Mouse (Mus musculus): ENCODE data around the gene Elof1. TPM values are rescaled to one million over a fixed set of nuclear protein-coding genes. Genes with fewer than 3 reads are reported as not detected.
"Not testable (repeated sequence)": the region's sequence is repeated elsewhere in the genome, so short reads cannot be mapped to it uniquely, and the experiment has no call there.

Gene Elof1
- total and polyA plus RNA-seq, 3 experiments: 66.7 to 98.4 (median 88.3) TPM

DNA sequence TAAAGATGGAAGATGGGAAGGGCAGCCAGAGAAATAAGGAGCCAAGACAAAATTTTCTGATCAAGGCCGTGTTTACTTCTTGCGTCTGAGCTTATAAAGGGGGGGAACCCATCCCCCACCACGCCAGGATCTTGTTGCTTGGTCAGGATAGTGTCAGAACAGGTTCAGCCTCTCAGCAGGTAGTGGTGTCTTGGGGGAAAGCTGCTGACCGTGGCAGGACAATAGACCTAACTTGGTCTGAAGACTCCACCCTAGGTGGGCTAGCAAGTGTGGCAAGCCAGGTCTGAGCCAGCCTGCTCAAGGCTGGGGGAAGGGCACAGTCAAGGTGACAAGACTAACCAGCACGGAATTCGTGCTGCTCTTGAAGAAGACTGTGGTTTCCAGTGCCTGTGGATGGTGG lies 44.3 kb upstream of the Elof1 start:
- peaks cover 54% of the 10 kb centered on the region for H3K4me1 ChIP-seq (ENCODE audit: insufficient read depth, low read depth, low read length)
- H3K36me3 ChIP-seq (replicated peaks): peaks cover 16% of the 10 kb centered on the region
- DNase-seq (ENCODE audit: low spot score) (no peak), ATAC-seq (ENCODE audit: extremely low read depth, insufficient number of reproducible peaks, low FRiP score, poor library complexity, severe bottlenecking) (no peak)
- H3K27me3 ChIP-seq (ENCODE audit: insufficient read depth, low read length): peaks cover 8% of the 10 kb centered on the region
- no peak overlapping the region for H3K4me3 ChIP-seq (ENCODE audit: low read depth, low read length)
- TF ChIP-seq CTCF (IDR thresholded peaks at IDR 0.05; ENCODE audit: low read depth, low read length): no peak
- TF ChIP-seq POLR2AphosphoS5 (IDR thresholded peaks at IDR 0.05; ENCODE audit: insufficient replicate concordance, low read depth, low read length): no peak
- no peak for TF ChIP-seq TAL1 (conservative IDR thresholded peaks at IDR 0.05; ENCODE audit: low read depth, low read length)
- TF ChIP-seq GATA1 (IDR thresholded peaks at IDR 0.05; ENCODE audit: borderline replicate concordance, low read length): no peak
- no peak for TF ChIP-seq GATA2 (IDR thresholded peaks at IDR 0.05; ENCODE audit: borderline replicate concordance, low read depth, low read length)
- no peaks in the 10 kb centered on the region for H3K9me3 ChIP-seq (replicated peaks)

- DNase-seq (ENCODE audit: low spot score) (no peak), ATAC-seq (ENCODE audit: extremely low read depth, insufficient number of reproducible peaks, low FRiP score, poor library complexity, severe bottlenecking) (no peak)
- TF ChIP-seq GATA1 (IDR thresholded peaks at IDR 0.05; ENCODE audit: borderline replicate concordance, low read length) (no peak), GATA2 (IDR thresholded peaks at IDR 0.05; ENCODE audit: borderline replicate concordance, low read depth, low read length) (no peak), CTCF (IDR thresholded peaks at IDR 0.05; ENCODE audit: low read depth, low read length) (no peak), POLR2AphosphoS5 (IDR thresholded peaks at IDR 0.05; ENCODE audit: insufficient replicate concordance, low read depth, low read length) (no peak), TAL1 (conservative IDR thresholded peaks at IDR 0.05; ENCODE audit: low read depth, low read length) (no peak)
- Histone ChIP-seq H3K36me3 (replicated peaks) (peaks cover 16% of the 10 kb centered on the region), H3K27me3 (ENCODE audit: insufficient read depth, low read length) (peaks cover 3% of the 10 kb centered on the region; the same call in 1 of the 2 replicates), H3K4me1 (ENCODE audit: insufficient read depth, low read depth, low read length) (peaks cover 46% of the 10 kb centered on the region), H3K4me3 (ENCODE audit: low read depth, low read length) (peak overlapping the region; percentile 89), H3K9me3 (replicated peaks) (0 out of 2 replicates have a peak, but pooled peaks cover 3% of the 10 kb centered on the region)
These were observed 40.7 kb upstream of the Elof1 start for GRCm38 (mm10) chr9:22157516-22158265.

- ATAC-seq (ENCODE audit: extremely low read depth, insufficient number of reproducible peaks, low FRiP score, poor library complexity, severe bottlenecking) (peak; percentile 97), DNase-seq (ENCODE audit: low spot score) (peak; percentile 94)
- Histone ChIP-seq H3K4me1 (ENCODE audit: insufficient read depth, low read depth, low read length) (peaks cover 41% of the 10 kb centered on the region), H3K27me3 (ENCODE audit: insufficient read depth, low read length) (peaks cover 8% of the 10 kb centered on the region; the same call in 1 of the 2 replicates), H3K9me3 (replicated peaks) (0 out of 2 replicates have a peak, but pooled peaks cover 3% of the 10 kb centered on the region), H3K4me3 (ENCODE audit: low read depth, low read length) (peak within 1 kb of the TSS; percentile 89), H3K36me3 (replicated peaks) (peaks cover 16% of the 10 kb centered on the region)
- TF ChIP-seq TAL1 (conservative IDR thresholded peaks at IDR 0.05; ENCODE audit: low read depth, low read length) (no peak), GATA2 (IDR thresholded peaks at IDR 0.05; ENCODE audit: borderline replicate concordance, low read depth, low read length) (no peak), CTCF (IDR thresholded peaks at IDR 0.05; ENCODE audit: low read depth, low read length) (no peak), POLR2AphosphoS5 (IDR thresholded peaks at IDR 0.05; ENCODE audit: insufficient replicate concordance, low read depth, low read length) (no peak), GATA1 (IDR thresholded peaks at IDR 0.05; ENCODE audit: borderline replicate concordance, low read length) (no peak)
These were observed 39.7 kb upstream of the Elof1 start, which contains the start of gene Pigyl for GRCm38 (mm10) chr9:22156497-22157245. Gene Pigyl (plus strand): TSS chr9:22156846.

DNA sequence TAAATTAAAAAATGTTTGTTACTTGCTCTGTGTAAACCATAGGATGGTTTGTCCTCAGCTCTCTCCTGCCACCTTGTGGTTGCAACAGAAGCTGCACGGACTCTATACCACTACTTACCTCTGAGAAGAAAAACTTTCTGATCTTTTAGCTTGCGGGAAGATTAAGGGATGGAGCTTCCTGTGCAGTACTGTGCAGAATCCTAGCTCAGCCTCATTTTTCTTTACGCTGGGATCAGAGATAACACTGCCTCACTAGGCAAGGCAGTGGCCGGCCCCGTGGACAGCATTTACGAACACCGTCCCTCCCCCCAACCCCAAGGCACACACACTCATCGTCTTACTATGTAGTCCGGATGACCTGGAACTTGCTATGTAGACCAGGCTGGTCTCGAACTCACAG lies 38.6 kb upstream of the Elof1 start:
- DNase-seq (ENCODE audit: low spot score) (no peak), ATAC-seq (ENCODE audit: extremely low read depth, insufficient number of reproducible peaks, low FRiP score, poor library complexity, severe bottlenecking) (0 out of 2 replicates have a peak, but pooled peaks have one; percentile 31)
- H3K36me3 ChIP-seq (replicated peaks): peaks cover 16% of the 10 kb centered on the region
- TF ChIP-seq TAL1 (conservative IDR thresholded peaks at IDR 0.05; ENCODE audit: low read depth, low read length) (no peak), GATA1 (IDR thresholded peaks at IDR 0.05; ENCODE audit: borderline replicate concordance, low read length) (no peak), GATA2 (IDR thresholded peaks at IDR 0.05; ENCODE audit: borderline replicate concordance, low read depth, low read length) (no peak), POLR2AphosphoS5 (IDR thresholded peaks at IDR 0.05; ENCODE audit: insufficient replicate concordance, low read depth, low read length) (no peak), CTCF (IDR thresholded peaks at IDR 0.05; ENCODE audit: low read depth, low read length) (peak; percentile 64)
- no peak overlapping the region; the same call in 1 of the 2 replicates for H3K4me3 ChIP-seq (ENCODE audit: low read depth, low read length)
- H3K9me3 ChIP-seq (replicated peaks): 0 out of 2 replicates have a peak, but pooled peaks cover 3% of the 10 kb centered on the region
- peaks cover 31% of the 10 kb centered on the region for H3K4me1 ChIP-seq (ENCODE audit: insufficient read depth, low read depth, low read length)
- peaks cover 8% of the 10 kb centered on the region; the same call in 1 of the 2 replicates for H3K27me3 ChIP-seq (ENCODE audit: insufficient read depth, low read length)

DNA sequence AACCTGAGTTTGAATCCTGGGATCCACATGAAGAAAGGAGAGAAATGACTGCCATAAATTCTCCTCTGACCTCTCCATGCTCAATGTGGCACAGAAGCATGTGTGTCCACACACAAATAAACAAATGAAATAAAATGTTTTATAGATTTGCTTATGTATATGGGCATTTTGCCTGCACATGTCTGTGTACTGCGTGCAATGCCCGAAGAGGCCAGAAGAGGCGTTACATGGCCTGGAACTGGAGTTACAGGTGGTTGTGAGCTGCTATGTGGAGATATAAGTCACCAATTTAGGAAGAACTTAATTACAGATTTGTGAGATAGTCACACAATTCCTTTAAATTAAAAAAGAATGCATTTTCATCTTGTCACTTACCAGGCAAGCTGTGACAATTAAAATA lies 36.8 kb upstream of the Elof1 start:
- Histone ChIP-seq H3K36me3 (replicated peaks) (peaks cover 14% of the 10 kb centered on the region), H3K4me1 (ENCODE audit: insufficient read depth, low read depth, low read length) (peaks cover 45% of the 10 kb centered on the region), H3K27me3 (ENCODE audit: insufficient read depth, low read length) (peaks cover 8% of the 10 kb centered on the region; the same call in 1 of the 2 replicates), H3K4me3 (ENCODE audit: low read depth, low read length) (no peak overlapping the region), H3K9me3 (replicated peaks) (0 out of 2 replicates have a peak, but pooled peaks cover 3% of the 10 kb centered on the region)
- ATAC-seq (ENCODE audit: extremely low read depth, insufficient number of reproducible peaks, low FRiP score, poor library complexity, severe bottlenecking): no peak
- DNase-seq (ENCODE audit: low spot score): no peak
- TF ChIP-seq CTCF (IDR thresholded peaks at IDR 0.05; ENCODE audit: low read depth, low read length) (no peak), GATA1 (IDR thresholded peaks at IDR 0.05; ENCODE audit: borderline replicate concordance, low read length) (no peak), TAL1 (conservative IDR thresholded peaks at IDR 0.05; ENCODE audit: low read depth, low read length) (no peak)

DNA sequence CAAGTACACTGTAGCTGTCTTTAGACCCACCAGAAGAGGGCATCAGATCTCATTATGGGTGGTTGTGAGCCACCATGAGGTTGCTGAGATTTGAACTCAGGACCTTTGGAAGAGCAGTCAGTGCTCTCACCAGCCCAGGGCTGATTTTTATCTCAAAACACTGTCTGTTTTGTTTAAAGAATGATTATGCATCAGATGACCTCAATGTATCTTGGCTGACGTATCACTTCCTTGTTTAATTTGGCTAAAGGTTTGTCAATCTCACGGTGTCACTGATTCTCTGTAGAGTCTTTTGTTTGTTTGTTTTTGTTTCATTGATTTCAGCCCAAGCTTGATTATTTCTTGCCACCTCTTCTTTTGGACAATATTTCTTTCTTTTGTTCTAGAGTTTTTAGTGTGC lies 34.0 kb upstream of the Elof1 start:
- DNase-seq (ENCODE audit: low spot score): no peak
- TF ChIP-seq GATA2 (IDR thresholded peaks at IDR 0.05; ENCODE audit: borderline replicate concordance, low read depth, low read length) (no peak), GATA1 (IDR thresholded peaks at IDR 0.05; ENCODE audit: borderline replicate concordance, low read length) (no peak), TAL1 (conservative IDR thresholded peaks at IDR 0.05; ENCODE audit: low read depth, low read length) (no peak), CTCF (IDR thresholded peaks at IDR 0.05; ENCODE audit: low read depth, low read length) (no peak), POLR2AphosphoS5 (IDR thresholded peaks at IDR 0.05; ENCODE audit: insufficient replicate concordance, low read depth, low read length) (no peak)
- Histone ChIP-seq H3K27me3 (ENCODE audit: insufficient read depth, low read length) (peaks cover 8% of the 10 kb centered on the region; the same call in 1 of the 2 replicates), H3K4me1 (ENCODE audit: insufficient read depth, low read depth, low read length) (peaks cover 25% of the 10 kb centered on the region), H3K9me3 (replicated peaks) (0 out of 2 replicates have a peak, but pooled peaks cover 3% of the 10 kb centered on the region), H3K4me3 (ENCODE audit: low read depth, low read length) (no peak overlapping the region), H3K36me3 (replicated peaks) (no peaks in the 10 kb centered on the region)
- no peak for ATAC-seq (ENCODE audit: extremely low read depth, insufficient number of reproducible peaks, low FRiP score, poor library complexity, severe bottlenecking)

DNA sequence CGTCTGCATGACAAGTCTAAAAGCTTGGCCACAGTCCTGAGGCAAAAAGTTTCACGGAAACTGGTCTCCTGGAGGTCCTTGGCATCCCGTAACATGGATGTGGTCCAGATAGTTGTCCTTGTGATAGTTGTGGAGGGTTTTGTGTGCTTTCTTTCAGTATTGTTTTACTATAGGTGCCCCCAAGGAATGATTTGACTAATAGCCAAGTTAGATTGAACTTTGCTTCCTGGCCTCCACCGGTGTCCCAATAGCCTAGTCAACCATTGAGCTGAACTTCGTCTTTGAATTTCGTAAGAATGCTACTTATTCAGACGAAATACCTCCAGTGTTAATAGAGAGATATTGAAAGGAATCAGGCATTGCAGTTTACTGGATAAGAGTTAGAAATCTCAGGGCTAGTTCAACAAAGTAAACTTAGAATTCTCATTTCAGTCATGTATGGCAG lies 33.3 kb upstream of the Elof1 start:
- H3K4me3 ChIP-seq (ENCODE audit: low read depth, low read length): peak overlapping the region; percentile 49; the same call in 1 of the 2 replicates

More for the DNA sequence above, 33.3 kb upstream of the Elof1 start:
- DNase-seq (ENCODE audit: low spot score); H3K36me3 ChIP-seq (replicated peaks); H3K27me3 ChIP-seq (ENCODE audit: insufficient read depth, low read length); H3K9me3 ChIP-seq (replicated peaks); ATAC-seq (ENCODE audit: extremely low read depth, insufficient number of reproducible peaks, low FRiP score, poor library complexity, severe bottlenecking): not testable (repeated sequence)
- peaks cover 23% of the 10 kb centered on the region for H3K4me1 ChIP-seq (ENCODE audit: insufficient read depth, low read depth, low read length)

Data from G1E (cell line).